Mouse (Mus musculus) CD4-positive helper T cell, adult 2 months (primary cell): ENCODE data around the gene Ssbp3.

Experiments
- DNase-seq: peaks from one replicate; pipeline ENCODE4 v3.0.0-alpha.2; 2012; ENCODE audit warnings: low read depth, missing footprints, low spot score

Gene Ssbp3

DNA sequence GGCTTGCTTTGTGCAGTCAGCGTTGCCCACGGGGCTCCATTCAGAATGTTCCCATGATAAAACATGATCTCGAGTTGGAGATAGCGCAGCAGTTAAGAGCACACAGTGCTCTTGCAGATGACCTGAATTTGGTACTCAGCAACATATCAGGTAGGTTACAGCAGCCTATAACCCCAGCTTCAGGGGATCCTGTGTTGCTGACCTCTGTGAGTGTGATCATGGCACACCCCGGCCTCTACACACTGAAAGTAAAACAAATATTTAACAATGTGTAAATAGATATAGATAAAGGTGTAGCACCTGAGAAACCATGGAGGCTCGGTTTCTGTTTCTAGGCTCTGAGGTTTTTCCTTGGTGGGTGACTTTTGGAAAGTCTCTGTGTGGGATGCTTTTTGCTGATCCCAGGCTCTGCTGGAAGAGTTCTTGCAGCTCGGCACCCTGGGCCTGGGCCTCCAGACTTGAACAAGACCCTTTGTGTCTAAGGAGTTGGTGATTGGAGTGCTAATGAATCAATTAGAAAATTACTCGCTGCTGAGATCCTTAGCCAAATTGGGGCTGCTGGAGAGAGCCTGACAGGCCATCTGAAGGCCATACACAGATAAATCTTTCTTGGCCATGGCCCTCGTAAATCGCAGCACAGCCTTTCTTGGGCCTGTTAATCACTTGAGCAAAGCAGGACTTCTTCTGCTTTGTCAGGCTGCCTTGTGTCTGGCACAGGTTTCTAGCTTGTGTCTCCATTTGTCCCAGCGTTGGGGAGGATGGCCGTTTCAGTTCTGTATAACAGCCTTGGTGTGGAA, 49.2 kb downstream of the Ssbp3 start:
- no peak for DNase-seq

DNA sequence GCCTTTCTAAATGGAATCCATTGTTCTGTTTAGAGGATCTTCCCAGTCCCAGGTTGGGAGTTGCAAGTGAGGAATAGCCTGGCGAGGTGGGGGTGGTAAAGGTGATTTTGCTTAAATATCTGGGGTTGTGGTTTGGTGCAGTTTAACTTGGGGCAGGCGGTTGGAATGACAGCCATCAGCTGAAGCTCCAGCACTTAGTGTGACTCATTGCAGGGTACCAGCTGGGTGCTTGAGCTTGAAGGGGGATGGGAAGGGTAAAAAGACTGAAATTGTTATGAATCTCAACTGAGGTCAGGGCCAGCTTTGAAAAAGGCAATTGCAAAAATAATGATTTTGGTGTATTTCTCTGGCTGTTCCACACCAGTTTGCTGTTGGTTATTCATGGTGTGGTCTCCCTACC, 50.0 kb downstream of the Ssbp3 start:
- no peak for DNase-seq

DNA sequence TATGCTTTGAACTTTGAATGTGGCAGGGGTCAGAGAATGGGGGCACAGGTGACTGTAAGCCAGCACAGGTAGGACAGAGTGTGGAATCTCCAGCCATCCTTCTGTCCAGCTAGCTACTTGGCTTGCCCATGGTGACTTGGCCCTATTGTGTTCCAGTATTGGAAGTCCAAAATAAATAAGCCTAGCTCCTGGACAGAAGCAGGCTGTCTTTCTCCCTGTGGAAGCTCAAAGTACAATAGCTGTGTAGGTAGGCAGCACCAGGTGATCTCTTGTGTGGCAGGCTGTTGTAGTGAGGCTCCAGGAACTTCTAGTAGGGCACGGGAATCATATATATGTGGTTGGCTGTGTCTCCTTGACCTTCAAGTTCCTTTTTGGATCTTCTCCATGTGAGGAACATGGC, 50.8 kb downstream of the Ssbp3 start:
- DNase-seq = no peak

- DNase-seq = no peak
Observed at GRCm38 (mm10) chr4:106964356-106964755, 53.9 kb downstream of the Ssbp3 start.

GRCm38 (mm10) chr4:106964996-106965395, 54.5 kb downstream of the Ssbp3 start:
- DNase-seq = no peak

GRCm38 (mm10) chr4:106966443-106966842, 55.9 kb downstream of the Ssbp3 start:
- no peak for DNase-seq

DNA sequence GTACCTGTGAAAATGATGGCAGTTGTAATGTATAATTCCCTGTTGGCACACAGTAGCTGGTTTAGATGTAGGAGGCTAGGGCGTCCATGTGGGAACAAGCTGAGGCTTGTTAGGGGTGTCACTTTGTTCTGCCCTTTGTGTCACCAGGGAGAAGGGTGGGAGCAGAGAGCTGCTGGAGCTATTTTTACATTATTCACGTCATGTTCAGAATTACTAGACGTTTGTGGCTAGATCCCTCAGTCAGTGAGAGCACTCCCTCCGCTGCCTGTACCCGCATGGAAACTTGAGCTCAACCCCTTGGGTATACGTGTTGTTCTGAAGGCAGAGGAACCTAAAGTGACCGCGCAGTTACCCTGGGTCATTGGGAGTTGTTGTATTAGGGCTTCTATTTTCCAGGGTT, 58.4 kb downstream of the Ssbp3 start:
- DNase-seq = no peak

- peak; percentile 58 for DNase-seq
Observed at GRCm38 (mm10) chr4:106970786-106971185, 60.3 kb downstream of the Ssbp3 start.

DNA sequence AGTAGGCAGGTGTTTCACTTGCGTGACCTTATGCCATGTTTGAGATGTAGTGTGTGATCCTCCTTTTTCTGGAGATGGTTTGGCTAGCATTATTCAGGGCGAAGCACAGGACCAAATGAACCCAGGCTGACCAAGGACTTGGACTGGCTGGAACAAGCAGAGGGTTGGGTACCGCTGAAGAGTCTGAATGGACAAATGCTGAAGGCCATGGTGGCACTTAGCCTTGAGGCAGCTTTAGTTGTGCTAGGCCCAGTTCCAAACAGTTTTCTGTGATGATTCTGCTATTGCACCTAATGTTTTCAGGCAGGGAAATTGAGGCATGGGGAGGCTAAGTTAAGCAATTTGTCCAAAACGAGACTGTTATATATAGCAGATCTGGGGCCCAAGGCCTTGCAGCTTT, 61.6 kb downstream of the Ssbp3 start:
- no peak for DNase-seq

DNA sequence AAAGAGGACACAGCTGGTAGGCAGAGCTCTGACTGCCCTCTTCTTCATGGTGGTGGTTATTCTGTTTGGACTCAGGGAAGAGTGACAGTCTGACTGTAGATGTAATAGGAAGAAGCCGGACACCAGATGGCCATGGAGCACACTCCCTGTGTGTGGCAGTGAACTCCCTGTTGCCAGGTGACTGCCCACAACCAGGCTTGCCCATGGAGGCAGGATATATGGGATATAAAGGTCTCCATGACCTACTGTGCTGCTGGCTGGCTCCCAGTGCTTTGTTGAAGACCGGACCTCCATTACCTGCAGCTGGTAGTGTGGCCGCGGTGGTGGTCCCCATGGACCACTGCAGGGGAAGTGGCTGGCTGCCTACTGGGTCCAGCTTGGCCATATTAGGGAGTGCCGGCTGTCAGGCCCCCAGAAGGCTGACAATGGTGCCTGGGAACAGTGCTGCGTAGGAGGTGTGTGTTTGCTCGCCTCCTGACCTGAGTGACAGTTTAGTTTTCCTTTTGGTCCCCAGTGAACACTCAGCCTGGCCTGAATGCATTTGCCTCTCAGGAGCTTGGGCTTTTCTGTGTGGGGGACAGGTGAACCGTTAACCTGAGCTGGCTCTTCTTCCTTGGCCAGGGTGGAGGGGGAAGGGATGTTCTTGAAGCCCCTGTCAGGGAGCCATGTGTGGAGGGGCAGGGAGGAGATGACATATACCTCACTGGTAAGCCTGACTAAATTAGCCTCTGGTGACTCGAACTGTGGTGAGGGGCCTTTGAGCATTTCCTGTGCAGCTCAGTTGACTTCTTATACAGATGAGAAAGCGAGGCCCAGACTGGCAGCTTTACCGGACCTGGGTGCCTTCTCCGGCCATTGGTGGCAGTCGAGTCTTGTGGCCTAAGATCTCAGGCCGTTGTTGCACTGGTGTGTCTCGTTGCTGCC, 62.2 kb downstream of the Ssbp3 start:
- no peak for DNase-seq

- DNase-seq = no peak
Observed at GRCm38 (mm10) chr4:106975324-106975723, 64.8 kb downstream of the Ssbp3 start.

DNA sequence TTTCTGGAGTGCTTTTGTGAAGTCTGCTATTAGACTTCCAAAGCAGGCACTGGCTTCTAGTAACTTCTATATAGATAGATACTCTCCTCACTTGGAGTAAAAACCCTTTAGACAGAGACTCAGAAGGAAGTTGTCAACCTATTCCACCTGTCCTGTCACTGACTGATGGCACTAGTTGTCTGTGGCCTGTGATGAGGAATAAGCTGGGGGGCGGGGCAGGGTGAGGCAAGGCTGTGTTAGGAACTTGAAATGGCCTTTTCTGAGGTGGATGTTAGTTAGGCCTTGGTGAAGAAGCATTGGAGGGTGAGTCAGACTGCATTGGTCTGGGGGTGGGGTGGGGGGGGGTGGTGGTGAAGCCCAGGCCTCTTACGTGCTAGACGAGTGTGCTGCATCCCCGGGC, 65.4 kb downstream of the Ssbp3 start:
- DNase-seq = no peak

DNA sequence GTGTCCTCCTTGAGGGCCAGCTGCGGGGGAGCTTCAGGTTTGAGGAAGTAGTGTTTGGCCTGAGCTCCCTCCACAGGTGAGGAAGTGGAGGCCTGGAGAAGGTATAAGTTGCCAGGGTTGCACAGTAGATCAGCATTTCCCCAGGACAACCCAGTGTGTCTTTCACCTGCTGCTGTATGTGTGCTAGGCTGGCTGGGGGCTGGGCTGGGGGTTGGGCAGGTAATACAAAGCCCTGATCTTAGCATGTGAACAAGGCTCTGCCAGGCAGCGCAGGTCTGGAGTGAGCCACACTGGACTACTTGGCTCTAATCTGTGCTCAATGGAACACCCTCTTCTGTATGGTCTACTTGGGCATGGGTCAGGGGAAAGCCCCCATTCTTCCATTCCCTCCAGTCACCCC, 66.1 kb downstream of the Ssbp3 start:
- no peak for DNase-seq

- no peak for DNase-seq
Observed at GRCm38 (mm10) chr4:106977218-106977651, 66.7 kb downstream of the Ssbp3 start.

GRCm38 (mm10) chr4:106978376-106978775, 67.9 kb downstream of the Ssbp3 start:
- no peak for DNase-seq

- DNase-seq = no peak
Observed at GRCm38 (mm10) chr4:106980669-106981068, 70.2 kb downstream of the Ssbp3 start.

DNA sequence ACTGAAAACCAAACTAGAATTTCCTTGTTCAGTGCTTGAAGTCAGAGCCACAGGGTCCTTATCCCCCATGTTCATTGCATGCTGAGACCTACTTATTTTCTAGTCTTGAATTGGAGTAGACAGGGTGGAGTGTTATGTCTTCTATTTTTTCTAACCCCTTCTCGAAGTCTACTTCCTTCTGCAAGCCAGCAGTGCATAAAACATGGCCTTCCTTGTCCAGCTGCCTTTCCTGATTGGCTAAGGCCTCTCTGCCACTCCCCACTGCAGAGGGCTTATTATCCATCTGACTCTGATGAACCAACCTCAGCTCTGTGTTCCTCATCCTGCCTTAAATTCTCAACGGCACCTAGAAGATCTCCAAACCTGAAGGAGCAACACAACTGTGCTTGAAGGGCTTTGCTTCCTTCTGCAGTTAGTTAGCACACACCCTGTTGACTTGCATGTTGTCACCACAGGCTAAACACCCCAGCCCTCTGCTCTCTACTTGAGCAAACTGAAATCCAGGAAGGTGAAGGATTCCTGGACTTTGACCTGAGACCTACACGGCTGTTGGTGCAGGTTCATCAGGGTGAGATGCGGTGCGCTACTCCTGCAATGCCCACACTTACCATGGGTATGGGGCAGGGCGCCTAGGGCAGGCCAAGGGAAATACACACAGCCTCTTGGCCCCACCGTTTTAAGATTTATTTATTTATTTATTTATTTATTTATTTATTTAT, 71.0 kb downstream of the Ssbp3 start:
- DNase-seq = no peak

DNA sequence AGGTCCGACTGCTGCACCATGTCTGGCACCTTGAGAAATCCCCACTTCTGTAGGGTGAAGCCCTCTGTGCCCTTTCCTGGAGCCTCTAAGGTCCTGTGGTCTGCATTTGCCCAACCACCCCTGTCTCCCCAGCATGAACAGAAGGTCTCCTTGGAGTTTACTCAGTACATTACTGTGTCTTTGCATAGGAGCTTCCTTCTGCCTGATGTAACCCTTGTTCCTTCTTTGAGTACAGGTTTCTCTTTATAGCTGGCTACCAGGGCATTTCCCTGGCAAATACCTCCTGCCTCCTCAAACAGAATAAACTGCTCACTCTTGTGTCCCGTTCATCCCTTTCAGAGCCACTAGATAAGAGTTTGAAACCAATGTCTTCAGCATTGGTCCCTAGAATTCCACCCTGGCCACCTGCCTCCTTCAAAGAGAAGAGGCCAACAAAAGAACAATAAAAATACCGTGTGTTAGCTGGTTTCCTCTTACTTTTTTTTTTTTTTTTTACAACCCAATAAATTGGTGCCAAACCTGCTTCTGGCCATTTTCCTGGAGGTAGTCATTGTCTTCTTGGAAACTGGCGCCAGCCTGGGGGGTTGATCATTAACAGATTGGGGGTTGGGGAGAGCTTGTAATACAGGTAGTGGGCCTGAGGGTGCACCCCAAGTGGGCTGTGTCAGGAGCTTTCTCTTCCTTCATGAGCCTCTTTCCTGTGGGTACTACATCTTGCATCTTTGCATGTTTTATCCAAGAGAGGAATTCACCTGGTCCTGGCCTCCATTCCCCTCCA, 72.0 kb downstream of the Ssbp3 start:
- DNase-seq = no peak

GRCm38 (mm10) chr4:106983908-106984515, 73.5 kb downstream of the Ssbp3 start:
- no peak for DNase-seq

DNA sequence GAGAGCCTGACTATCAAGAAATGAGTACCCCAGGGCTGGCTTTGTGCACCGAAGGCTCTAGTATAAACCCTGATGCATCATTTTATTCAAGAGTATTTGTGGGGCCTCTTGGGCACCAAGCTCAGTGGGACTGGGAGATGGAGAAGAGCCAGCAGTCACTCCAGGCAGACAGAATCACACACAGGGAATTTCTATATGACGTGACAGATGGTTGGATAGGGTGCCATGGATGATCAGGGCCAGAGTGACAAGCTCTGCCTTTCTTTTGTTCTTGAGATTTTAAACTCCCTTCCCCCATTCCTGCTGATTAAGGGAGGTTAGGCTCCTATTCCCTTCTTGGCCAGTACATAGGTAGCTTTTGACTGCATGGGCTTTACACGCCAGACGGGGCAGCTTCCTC, 74.8 kb downstream of the Ssbp3 start:
- no peak for DNase-seq
